Mouse (Mus musculus) erythroblast, embryonic 14.5 days (primary cell): ENCODE data around the gene Ctrc.

Source experiments
- GATA1 ChIP-seq: IDR thresholded peaks from 2 replicates; pipeline ENCODE4 v1.6.1; 2012; ENCODE audit warnings: low read length, inconsistent platforms, mixed read lengths
- TAL1 ChIP-seq: IDR thresholded peaks from 3 replicates; pipeline ENCODE4 v1.6.1; 2012; ENCODE audit warnings: low read length, inconsistent platforms, mixed read lengths

GRCm38 (mm10) chr4:141827401-141827800 lies 18.8 kb downstream of the Ctrc start:
- TF ChIP-seq GATA1 (no peak), TAL1 (no peak)
